Mouse (Mus musculus): ENCODE measurements around the gene Olfr803. TPM values are rescaled to one million over a fixed set of nuclear protein-coding genes. Genes with fewer than 3 reads are reported as not detected.

Gene Olfr803
- polyA plus RNA-seq (2014; fragmentation: Nextera tagmentation; extraction: Ambion mirVana): not detected in 2 replicates

DNA sequence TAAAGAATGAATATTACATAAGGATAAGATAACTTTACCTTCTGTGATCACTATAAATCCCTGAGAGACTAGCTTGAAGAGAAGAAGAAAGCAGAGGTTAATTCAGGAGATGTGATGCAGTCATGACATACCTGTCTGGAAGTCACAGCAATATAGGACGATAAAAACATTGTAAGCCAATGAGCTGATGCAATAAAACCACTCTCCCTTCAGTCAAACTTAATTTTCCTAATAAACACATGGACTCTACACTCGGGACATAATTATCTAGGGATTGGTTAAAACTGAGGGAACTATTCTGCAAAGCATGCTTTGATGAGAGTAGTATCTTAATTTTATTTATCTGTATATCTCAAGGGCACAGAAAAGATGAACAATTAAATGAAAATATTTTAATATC, at the start of gene Olfr803:
Gene Olfr803 (minus strand): TSS at position 101 of the 400 bp plus-strand sequence.
- WGBS: 80% methylated on average over 2 of the region's 2 CpGs
- no peaks in the 10 kb centered on the region for H3K4me1 ChIP-seq (ENCODE audit: control insufficient read depth, insufficient read depth, low read length)
- H3K27ac ChIP-seq (replicated peaks; ENCODE audit: low read depth, low read length): no peak within 1 kb of the TSS
- no peak within 1 kb of the TSS for H3K4me2 ChIP-seq (ENCODE audit: low read depth, severe bottlenecking)
- no peaks in the 10 kb centered on the region for H3K27me3 ChIP-seq (ENCODE audit: control insufficient read depth, insufficient read depth, low read length)
- no peaks in the 10 kb centered on the region for H3K36me3 ChIP-seq (ENCODE audit: control insufficient read depth, insufficient read depth, low read length)
- ATAC-seq (ENCODE audit: insufficient number of reproducible peaks, low FRiP score, low TSS enrichment, low read depth) (no peak), DNase-seq (ENCODE audit: low spot score) (no peak)
- no peak within 1 kb of the TSS for H3K9ac ChIP-seq (ENCODE audit: low read length)
- no peak within 1 kb of the TSS for H3K4me3 ChIP-seq (ENCODE audit: low read depth, low read length)
- no peaks in the 10 kb centered on the region for H3K9me3 ChIP-seq (ENCODE audit: control insufficient read depth, low read length)

GRCm38 (mm10) chr10:129741821-129742220, 47.7 kb upstream of the Olfr803 start, which contains the start of gene Olfr806:
Olfr806 (minus strand) TSS chr10:129741921.
- H3K27ac ChIP-seq (replicated peaks; ENCODE audit: low read depth, low read length): no peak within 1 kb of the TSS
- no peaks in the 10 kb centered on the region for H3K27me3 ChIP-seq (ENCODE audit: control insufficient read depth, insufficient read depth, low read length)
- ATAC-seq (ENCODE audit: insufficient number of reproducible peaks, low FRiP score, low TSS enrichment, low read depth) (no peak), DNase-seq (ENCODE audit: low spot score) (no peak)
- no peaks in the 10 kb centered on the region for H3K9me3 ChIP-seq (ENCODE audit: control insufficient read depth, low read length)
- H3K4me1 ChIP-seq (ENCODE audit: control insufficient read depth, insufficient read depth, low read length): no peaks in the 10 kb centered on the region
- H3K9ac ChIP-seq (ENCODE audit: low read length): no peak within 1 kb of the TSS
- H3K4me3 ChIP-seq (ENCODE audit: low read depth, low read length): no peak within 1 kb of the TSS
- H3K36me3 ChIP-seq (ENCODE audit: control insufficient read depth, insufficient read depth, low read length): no peaks in the 10 kb centered on the region
- H3K4me2 ChIP-seq (ENCODE audit: low read depth, severe bottlenecking): no peak within 1 kb of the TSS

DNA sequence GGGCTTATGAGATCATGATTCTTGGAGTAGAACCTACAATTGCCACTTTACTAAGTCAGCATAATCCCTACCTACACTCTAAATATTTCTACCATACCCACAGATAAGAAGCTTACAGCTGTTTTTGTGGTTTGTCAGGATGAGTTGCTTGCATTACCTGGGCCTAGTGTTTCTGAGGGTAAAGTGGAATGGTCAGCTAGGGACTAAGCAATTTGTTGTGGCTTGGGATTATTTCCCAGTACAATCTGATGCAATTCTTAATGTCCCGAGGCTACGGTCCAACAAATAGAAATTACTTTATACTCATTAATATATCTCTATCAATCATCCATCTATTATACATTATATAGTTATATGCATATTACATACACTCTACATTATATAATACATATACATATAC, 35.2 kb upstream of the Olfr803 start, which contains the start of gene Olfr805:
Gene Olfr805 (minus strand): TSS at position 101 of the 400 bp plus-strand sequence.
- 99% methylated on average over 2 of the region's 2 CpGs for WGBS

DNA sequence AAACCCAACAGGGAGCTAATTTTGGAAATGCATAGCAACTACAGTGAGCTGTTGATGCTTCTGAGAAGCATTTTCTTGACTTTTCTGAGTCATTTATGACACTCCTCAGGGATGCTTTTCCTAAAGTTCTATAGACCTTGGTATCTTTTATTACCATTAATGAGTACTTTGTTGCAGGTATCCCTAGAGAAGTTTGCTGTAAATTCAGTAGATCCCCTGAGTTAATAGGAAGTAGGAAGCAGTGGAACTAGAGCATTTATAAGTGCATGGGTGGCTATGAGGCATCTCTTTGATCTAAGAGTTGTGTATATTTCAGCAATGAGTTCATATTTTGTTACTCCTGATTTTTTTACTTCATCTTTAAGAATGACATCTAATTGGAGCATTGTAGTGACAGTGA, 8.8 kb upstream of the Olfr803 start, which contains the start of gene Olfr804:
Gene Olfr804 (plus strand): TSS at position 301 of the 400 bp plus-strand sequence.
- Histone ChIP-seq H3K27ac (replicated peaks; ENCODE audit: low read depth, low read length) (no peak within 1 kb of the TSS), H3K27me3 (ENCODE audit: control insufficient read depth, insufficient read depth, low read length) (no peaks in the 10 kb centered on the region), H3K9me3 (ENCODE audit: control insufficient read depth, low read length) (no peaks in the 10 kb centered on the region), H3K9ac (ENCODE audit: low read length) (no peak within 1 kb of the TSS), H3K36me3 (ENCODE audit: control insufficient read depth, insufficient read depth, low read length) (no peaks in the 10 kb centered on the region), H3K4me3 (ENCODE audit: low read depth, low read length) (no peak within 1 kb of the TSS), H3K4me2 (ENCODE audit: low read depth, severe bottlenecking) (no peak within 1 kb of the TSS), H3K4me1 (ENCODE audit: control insufficient read depth, insufficient read depth, low read length) (no peaks in the 10 kb centered on the region)
- ATAC-seq (ENCODE audit: insufficient number of reproducible peaks, low FRiP score, low TSS enrichment, low read depth) (no peak), DNase-seq (ENCODE audit: low spot score) (no peak)

More for the DNA sequence above, 35.2 kb upstream of the Olfr803 start, which contains the start of gene Olfr805:
- Histone ChIP-seq H3K4me3 (ENCODE audit: low read depth, low read length) (no peak within 1 kb of the TSS), H3K36me3 (ENCODE audit: control insufficient read depth, insufficient read depth, low read length) (no peaks in the 10 kb centered on the region), H3K27ac (replicated peaks; ENCODE audit: low read depth, low read length) (no peak within 1 kb of the TSS), H3K9ac (ENCODE audit: low read length) (no peak within 1 kb of the TSS), H3K9me3 (ENCODE audit: control insufficient read depth, low read length) (no peaks in the 10 kb centered on the region), H3K4me1 (ENCODE audit: control insufficient read depth, insufficient read depth, low read length) (no peaks in the 10 kb centered on the region), H3K27me3 (ENCODE audit: control insufficient read depth, insufficient read depth, low read length) (no peaks in the 10 kb centered on the region), H3K4me2 (ENCODE audit: low read depth, severe bottlenecking) (no peak within 1 kb of the TSS)
- DNase-seq (ENCODE audit: low spot score): no peak
- no peak for ATAC-seq (ENCODE audit: insufficient number of reproducible peaks, low FRiP score, low TSS enrichment, low read depth)

- Histone ChIP-seq H3K4me1 (ENCODE audit: control insufficient read depth, insufficient read depth, low read length) (no peaks in the 10 kb centered on the region), H3K9me3 (ENCODE audit: control insufficient read depth, low read length) (no peaks in the 10 kb centered on the region), H3K27ac (replicated peaks; ENCODE audit: low read depth, low read length) (no peak within 1 kb of the TSS), H3K27me3 (ENCODE audit: control insufficient read depth, insufficient read depth, low read length) (no peaks in the 10 kb centered on the region), H3K4me3 (ENCODE audit: low read depth, low read length) (no peak within 1 kb of the TSS), H3K9ac (ENCODE audit: low read length) (no peak within 1 kb of the TSS), H3K4me2 (ENCODE audit: low read depth, severe bottlenecking) (no peak within 1 kb of the TSS), H3K36me3 (ENCODE audit: control insufficient read depth, insufficient read depth, low read length) (no peaks in the 10 kb centered on the region)
- no peak for DNase-seq (ENCODE audit: low spot score)
- ATAC-seq (ENCODE audit: insufficient number of reproducible peaks, low FRiP score, low TSS enrichment, low read depth): no peak
- WGBS: 74% methylated on average over 1 of the region's 1 CpGs
These were observed 6.0 kb downstream of the Olfr803 start, which contains the start of gene Olfr802 for GRCm38 (mm10) chr10:129688069-129688468. Olfr802 (minus strand) TSS chr10:129688169.

- no peak within 1 kb of the TSS for H3K9ac ChIP-seq (ENCODE audit: low read length)
- H3K4me3 ChIP-seq (ENCODE audit: low read depth, low read length): no peak within 1 kb of the TSS
- DNase-seq (ENCODE audit: low spot score) (no peak), ATAC-seq (ENCODE audit: insufficient number of reproducible peaks, low FRiP score, low TSS enrichment, low read depth) (no peak)
- no peak within 1 kb of the TSS for H3K27ac ChIP-seq (replicated peaks; ENCODE audit: low read depth, low read length)
- WGBS: 86% methylated on average over 1 of the region's 1 CpGs
- H3K4me1 ChIP-seq (ENCODE audit: control insufficient read depth, insufficient read depth, low read length): no peaks in the 10 kb centered on the region
- no peaks in the 10 kb centered on the region for H3K27me3 ChIP-seq (ENCODE audit: control insufficient read depth, insufficient read depth, low read length)
- H3K4me2 ChIP-seq (ENCODE audit: low read depth, severe bottlenecking): no peak within 1 kb of the TSS
- H3K9me3 ChIP-seq (ENCODE audit: control insufficient read depth, low read length): no peaks in the 10 kb centered on the region
- no peaks in the 10 kb centered on the region for H3K36me3 ChIP-seq (ENCODE audit: control insufficient read depth, insufficient read depth, low read length)
These were observed 20.3 kb downstream of the Olfr803 start, which contains the start of gene Olfr801 for GRCm38 (mm10) chr10:129673765-129674164. Olfr801 (minus strand) TSS chr10:129673865.

DNA sequence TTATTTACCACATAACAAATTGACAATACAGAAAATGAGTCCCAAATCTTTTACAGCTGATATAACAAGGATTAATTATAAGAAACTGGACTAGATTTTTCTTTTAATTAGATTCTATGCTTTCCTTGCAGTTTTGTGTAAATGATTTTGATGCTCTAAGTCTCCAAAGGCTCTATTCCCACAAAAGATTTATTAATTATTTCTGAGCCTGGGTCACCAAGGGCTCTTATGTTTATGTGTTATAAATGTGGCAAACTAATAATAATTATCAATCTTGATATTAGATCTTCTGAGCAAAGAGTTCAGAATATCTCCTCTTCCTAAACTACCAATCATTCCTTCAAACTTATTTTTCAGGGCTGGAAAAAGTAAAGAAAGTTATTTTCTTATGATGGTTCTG, 36.7 kb downstream of the Olfr803 start, which contains the start of gene Olfr800:
Gene Olfr800 (plus strand): TSS at position 301 of the 400 bp plus-strand sequence.
- no peak within 1 kb of the TSS for H3K4me2 ChIP-seq (ENCODE audit: low read depth, severe bottlenecking)
- H3K27ac ChIP-seq (replicated peaks; ENCODE audit: low read depth, low read length): no peak within 1 kb of the TSS
- H3K4me3 ChIP-seq (ENCODE audit: low read depth, low read length): no peak within 1 kb of the TSS
- H3K36me3 ChIP-seq (ENCODE audit: control insufficient read depth, insufficient read depth, low read length): no peaks in the 10 kb centered on the region
- H3K9me3 ChIP-seq (ENCODE audit: control insufficient read depth, low read length): no peaks in the 10 kb centered on the region
- DNase-seq (ENCODE audit: low spot score) (no peak), ATAC-seq (ENCODE audit: insufficient number of reproducible peaks, low FRiP score, low TSS enrichment, low read depth) (no peak)
- H3K27me3 ChIP-seq (ENCODE audit: control insufficient read depth, insufficient read depth, low read length): no peaks in the 10 kb centered on the region
- no peak within 1 kb of the TSS for H3K9ac ChIP-seq (ENCODE audit: low read length)
- no peaks in the 10 kb centered on the region for H3K4me1 ChIP-seq (ENCODE audit: control insufficient read depth, insufficient read depth, low read length)

DNA sequence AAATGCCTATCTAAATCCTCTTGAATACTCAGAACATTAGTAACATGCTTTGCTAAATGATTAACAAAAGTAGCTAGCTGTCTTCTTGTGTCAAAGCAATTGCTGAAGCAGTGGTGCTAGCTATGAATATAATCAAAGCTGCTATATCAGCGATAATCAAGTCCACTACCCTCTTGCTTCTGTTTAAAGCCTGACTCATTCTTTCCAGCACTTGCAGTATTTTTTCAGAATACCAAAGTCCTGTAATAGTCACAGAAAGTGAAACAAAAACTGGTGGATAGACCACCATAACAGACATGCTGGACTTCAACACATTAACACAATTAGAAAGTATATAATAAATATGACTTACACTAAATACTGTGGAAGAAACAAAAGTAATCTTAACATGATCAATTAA, 42.3 kb downstream of the Olfr803 start:
- ATAC-seq (ENCODE audit: insufficient number of reproducible peaks, low FRiP score, low TSS enrichment, low read depth) (no peak), DNase-seq (ENCODE audit: low spot score) (no peak)
- H3K4me2 ChIP-seq (ENCODE audit: low read depth, severe bottlenecking): no peak overlapping the region
- 85% methylated on average over 1 of the region's 1 CpGs for WGBS
- no peaks in the 10 kb centered on the region for H3K4me1 ChIP-seq (ENCODE audit: control insufficient read depth, insufficient read depth, low read length)
- H3K9me3 ChIP-seq (ENCODE audit: control insufficient read depth, low read length): no peaks in the 10 kb centered on the region
- H3K4me3 ChIP-seq (ENCODE audit: low read depth, low read length): no peak overlapping the region
- H3K9ac ChIP-seq (ENCODE audit: low read length): no peak overlapping the region
- H3K27me3 ChIP-seq (ENCODE audit: control insufficient read depth, insufficient read depth, low read length): no peaks in the 10 kb centered on the region
- H3K27ac ChIP-seq (replicated peaks; ENCODE audit: low read depth, low read length): no peak overlapping the region
- H3K36me3 ChIP-seq (ENCODE audit: control insufficient read depth, insufficient read depth, low read length): no peaks in the 10 kb centered on the region
